Mouse (Mus musculus) kidney, postnatal 0 days (tissue): ENCODE results near the gene Zfp740. TPM values are rescaled to one million over a fixed set of nuclear protein-coding genes. Genes with fewer than 3 reads are reported as not detected.

Source experiments
- ATAC-seq: fragments of 200-750 bp; cut with Nextera tagmentation; replicated peaks from 2 replicates; pipeline ENCODE4 v1.8.0; 2017; ENCODE audit warnings: low read depth, moderate number of reproducible peaks, moderate TSS enrichment, moderate library complexity; ENCODE audit not compliant: low FRiP score
- DNase-seq: peaks from one replicate; pipeline ENCODE4 v3.0.0-alpha.2; 2016; ENCODE audit warnings: low spot score
- H3K27ac ChIP-seq: fragments of 300-500 bp; sonication (generic); 2 replicates; pipeline ENCODE4 v1.5.1; 2014; ENCODE audit warnings: mild to moderate bottlenecking
- H3K27me3 ChIP-seq: fragments of 300-500 bp; sonication (generic); 2 replicates; pipeline ENCODE4 v1.6.1; 2014; ENCODE audit warnings: low read length, mixed read lengths; ENCODE audit not compliant: insufficient read depth
- H3K36me3 ChIP-seq: fragments of 300-500 bp; sonication (generic); 2 replicates; pipeline ENCODE4 v1.6.1; 2014; ENCODE audit warnings: low read length, mixed read lengths; ENCODE audit not compliant: insufficient read depth
- H3K4me1 ChIP-seq: fragments of 300-500 bp; sonication (generic); replicated peaks from 2 replicates; pipeline ENCODE4 v1.6.1; 2014; ENCODE audit warnings: antibody characterized with exemption, low read length, mixed read lengths; ENCODE audit not compliant: insufficient read depth
- H3K4me2 ChIP-seq: fragments of 300-500 bp; sonication (generic); 2 replicates; pipeline ENCODE4 v1.6.1; 2014; ENCODE audit warnings: mild to moderate bottlenecking, low read length, moderate library complexity, mixed read lengths
- H3K4me3 ChIP-seq: fragments of 300-500 bp; sonication (generic); replicated peaks from 2 replicates; pipeline ENCODE4 v1.5.1; 2014; ENCODE audit warnings: low read depth, low read length
- H3K9ac ChIP-seq: fragments of 300-500 bp; sonication (generic); 2 replicates; pipeline ENCODE4 v1.6.1; 2014; ENCODE audit warnings: low read depth, low read length
- H3K9me3 ChIP-seq: fragments of 300-500 bp; sonication (generic); replicated peaks from 2 replicates; pipeline ENCODE4 v1.6.1; 2016; ENCODE audit warnings: low read length, inconsistent platforms, mixed read lengths
- CTCF ChIP-seq: IDR thresholded peaks from 2 replicates; pipeline ENCODE4 v1.5.1; 2016; ENCODE audit warnings: antibody characterized with exemption, low read depth, mild to moderate bottlenecking, moderate library complexity
- WGBS: fragments of 180-500 bp; shearing (Covaris S2); extraction: QIAGEN DNeasy Blood & Tissue Kit; methylation state at CpG from one replicate; pipeline ENCODE4 v1.1.7; 2014; 5-methylcytosine and 5-hydroxymethylcytosine counted together
- polyA plus RNA-seq: library from polyadenylated mRNA; unstranded; fragments of >200 nt; fragmentation: Nextera tagmentation; extraction: Ambion mirVana; gene quantifications from 2 replicates; pipeline ENCODE4 v1.2.1, GENCODE M21; 2015

Zfp740 gene
- polyA plus RNA-seq, 1 experiment from 2014 or later, result 45.4 TPM

DNA sequence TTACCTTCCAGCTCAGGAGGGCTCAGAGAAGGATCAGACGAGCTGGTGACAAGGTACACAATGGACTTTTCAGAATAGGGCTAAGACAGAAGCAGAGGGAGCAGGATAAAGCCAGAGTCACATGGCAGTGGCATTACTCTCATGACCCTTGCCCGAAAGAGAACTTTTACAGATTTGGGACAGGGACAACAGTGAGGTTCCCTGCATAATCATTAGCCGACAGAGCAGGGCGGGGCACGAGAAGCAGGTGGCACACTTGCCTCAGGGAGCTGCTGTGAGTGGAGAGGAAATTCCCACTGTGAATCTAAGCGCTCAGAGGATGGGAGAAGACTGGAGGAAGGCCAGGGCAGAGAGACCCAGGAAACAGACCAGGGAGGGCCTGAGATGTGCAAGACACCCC is 14.2 kb upstream of the Zfp740 start:
- 54% methylated on average over 6 of the region's 6 CpGs for WGBS
- Histone ChIP-seq H3K4me3 (no peak overlapping the region), H3K9ac (peak overlapping the region; percentile 50; the same call in 1 of the 2 replicates), H3K9me3 (no peaks in the 10 kb centered on the region), H3K27ac (no peak overlapping the region; the same call in 1 of the 2 replicates), H3K4me2 (peak overlapping the region; percentile 31; the same call in 1 of the 2 replicates), H3K36me3 (0 out of 2 replicates have a peak, but pooled peaks cover 7% of the 10 kb centered on the region), H3K27me3 (no peaks in the 10 kb centered on the region), H3K4me1 (peaks cover 10% of the 10 kb centered on the region; the same call in 1 of the 2 replicates)
- no peak for TF ChIP-seq CTCF
- DNase-seq (no peak), ATAC-seq (peak; percentile 38; the same call in 1 of the 2 replicates)

DNA sequence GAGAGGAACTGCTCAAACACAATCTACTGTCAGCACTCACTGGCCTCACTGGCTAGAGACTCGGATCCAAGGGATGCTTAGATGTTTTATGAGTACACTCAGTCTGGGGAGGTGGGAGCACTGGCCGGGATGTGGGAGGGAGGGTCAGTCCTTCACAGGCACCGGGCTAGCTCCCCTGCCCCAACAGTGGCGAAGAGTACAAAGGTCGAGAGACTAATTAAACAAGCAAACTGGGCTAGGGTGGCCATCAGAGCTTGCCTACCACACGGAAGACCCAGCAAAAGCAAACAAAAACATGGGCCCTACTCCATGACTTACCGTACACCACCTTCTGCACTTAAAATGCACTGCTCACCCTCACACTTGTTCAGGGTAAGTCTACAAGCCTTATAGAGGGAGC is 11.3 kb upstream of the Zfp740 start:
- Histone ChIP-seq H3K36me3 (no peaks in the 10 kb centered on the region), H3K27me3 (no peaks in the 10 kb centered on the region), H3K4me2 (no peak overlapping the region), H3K27ac (no peak overlapping the region), H3K4me3 (no peak overlapping the region), H3K9ac (no peak overlapping the region), H3K9me3 (no peaks in the 10 kb centered on the region), H3K4me1 (peaks cover 10% of the 10 kb centered on the region; the same call in 1 of the 2 replicates)
- no peak for ATAC-seq
- DNase-seq, result no peak
- no peak for TF ChIP-seq CTCF
- 29% methylated on average over 7 of the region's 7 CpGs for WGBS

DNA sequence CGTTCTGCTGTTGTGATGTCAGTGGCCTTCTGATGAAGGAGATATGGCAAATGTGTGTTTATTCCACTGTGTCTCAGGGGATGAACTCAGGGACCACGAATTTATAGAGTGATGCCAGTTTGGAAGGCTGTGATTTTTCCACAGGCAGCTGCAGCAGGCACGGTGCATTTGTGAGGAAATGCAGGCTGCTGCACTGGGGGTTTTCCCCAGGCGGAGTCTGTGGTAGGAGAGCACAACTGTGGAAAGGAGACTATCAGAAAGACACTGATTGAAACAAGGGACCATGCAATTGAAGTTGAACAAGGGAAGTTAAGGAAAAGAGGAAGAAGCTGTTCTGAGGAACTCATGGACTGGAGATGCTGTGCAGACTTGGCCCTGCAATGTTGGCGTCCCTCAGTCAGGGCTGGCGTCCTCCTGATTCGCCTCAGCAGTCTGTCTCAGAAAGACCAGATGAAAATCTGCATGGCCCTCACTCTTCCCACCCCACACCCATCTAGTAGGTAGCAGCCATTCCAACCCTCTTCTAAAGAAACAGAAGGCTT is 10.7 kb upstream of the Zfp740 start:
- H3K4me1 ChIP-seq, result peaks cover 9% of the 10 kb centered on the region; the same call in 1 of the 2 replicates
- no peak overlapping the region for H3K4me2 ChIP-seq
- H3K27me3 ChIP-seq, result no peaks in the 10 kb centered on the region
- ATAC-seq (no peak), DNase-seq (no peak)
- no peaks in the 10 kb centered on the region for H3K9me3 ChIP-seq
- no peak for TF ChIP-seq CTCF
- no peaks in the 10 kb centered on the region for H3K36me3 ChIP-seq
- WGBS, result 66% methylated on average over 7 of the region's 7 CpGs
- H3K27ac ChIP-seq, result peak overlapping the region; percentile 2; the same call in 1 of the 2 replicates
- H3K9ac ChIP-seq, result no peak overlapping the region
- no peak overlapping the region for H3K4me3 ChIP-seq

DNA sequence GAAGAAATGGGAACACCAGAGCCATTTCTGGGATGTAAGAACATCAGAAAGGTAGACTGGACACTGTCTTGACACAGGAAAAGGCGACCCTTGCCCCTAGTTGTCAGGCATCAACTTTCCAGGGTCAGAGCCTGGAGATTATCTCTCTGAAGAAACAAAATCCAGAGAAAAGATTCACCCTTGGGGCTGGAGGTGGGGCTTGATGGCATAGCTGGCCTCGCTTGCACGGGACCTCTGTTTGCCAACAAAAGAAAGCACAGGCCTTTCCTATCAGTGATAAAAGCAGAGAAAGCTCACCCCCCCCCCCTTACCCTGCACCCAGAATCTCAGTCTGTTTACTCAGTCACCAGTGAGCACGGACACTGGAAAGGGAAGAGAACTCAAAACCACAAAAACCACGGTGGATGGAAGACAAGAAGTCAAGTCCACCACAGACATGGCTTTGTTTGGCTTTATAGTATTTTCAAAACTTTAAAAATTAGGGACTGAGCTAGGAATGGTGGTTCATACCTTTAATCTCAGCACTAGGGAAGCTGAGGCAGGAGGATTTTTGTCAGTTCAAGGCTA is 10.1 kb upstream of the Zfp740 start:
- DNase-seq (no peak), ATAC-seq (no peak)
- Histone ChIP-seq H3K27ac (no peak overlapping the region), H3K4me1 (peaks cover 6% of the 10 kb centered on the region; the same call in 1 of the 2 replicates), H3K9me3 (no peaks in the 10 kb centered on the region), H3K27me3 (no peaks in the 10 kb centered on the region), H3K9ac (no peak overlapping the region), H3K4me2 (no peak overlapping the region), H3K4me3 (no peak overlapping the region), H3K36me3 (no peaks in the 10 kb centered on the region)
- 60% methylated on average over 5 of the region's 5 CpGs for WGBS
- TF ChIP-seq CTCF, result no peak

DNA sequence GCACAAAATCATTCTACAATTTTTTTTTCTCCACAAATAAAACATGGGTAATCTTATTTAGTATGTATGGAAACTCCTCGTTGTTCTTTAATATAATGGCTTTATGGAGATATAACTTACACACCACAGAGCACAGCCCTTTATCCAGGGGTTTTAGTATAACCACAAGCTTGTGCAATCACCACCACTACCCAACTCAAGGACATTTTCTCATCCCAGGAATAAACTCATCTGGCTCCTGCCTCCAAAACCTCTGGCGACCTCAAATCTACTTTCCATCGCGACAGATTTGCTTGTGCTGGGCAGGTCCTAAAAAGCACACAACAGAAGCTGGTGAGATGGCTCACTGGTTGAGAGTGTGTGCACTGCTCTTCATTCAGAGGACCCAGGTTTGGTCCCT is 9.4 kb upstream of the Zfp740 start:
- 80% methylated on average over 4 of the region's 4 CpGs for WGBS
- no peak for ATAC-seq

DNA sequence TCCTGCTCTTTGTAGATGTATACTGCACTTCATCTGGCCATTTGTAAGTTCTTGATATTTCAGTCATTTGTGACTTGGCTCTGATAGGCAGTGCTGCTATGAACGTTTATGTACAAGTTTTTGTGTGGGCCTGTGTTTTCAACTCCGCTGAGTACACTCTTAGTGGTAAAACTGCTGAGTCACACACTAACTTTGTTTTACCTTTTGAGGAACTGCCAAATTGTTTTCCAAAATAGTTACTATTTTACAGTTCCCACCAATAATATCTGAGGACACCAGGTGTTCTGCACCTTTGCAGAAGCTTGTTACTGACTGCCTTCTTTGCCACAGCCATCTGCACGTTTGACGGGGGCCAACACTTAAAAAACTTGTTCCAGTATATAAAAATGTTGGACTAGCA is 8.6 kb upstream of the Zfp740 start:
- DNase-seq, result no peak
- TF ChIP-seq CTCF, result no peak
- WGBS, result 66% methylated on average over 4 of the region's 4 CpGs

More for the DNA sequence above, 9.4 kb upstream of the Zfp740 start:
- Histone ChIP-seq H3K4me1 (peaks cover 3% of the 10 kb centered on the region; the same call in 1 of the 2 replicates), H3K9ac (no peak overlapping the region), H3K4me2 (no peak overlapping the region), H3K9me3 (no peaks in the 10 kb centered on the region), H3K27me3 (no peaks in the 10 kb centered on the region), H3K36me3 (no peaks in the 10 kb centered on the region), H3K4me3 (no peak overlapping the region), H3K27ac (no peak overlapping the region)
- TF ChIP-seq CTCF, result no peak
- no peak for DNase-seq

More for the DNA sequence above, 8.6 kb upstream of the Zfp740 start:
- no peaks in the 10 kb centered on the region for H3K27me3 ChIP-seq
- no peak overlapping the region for H3K4me2 ChIP-seq
- no peak overlapping the region for H3K4me3 ChIP-seq
- no peaks in the 10 kb centered on the region for H3K9me3 ChIP-seq
- no peak overlapping the region for H3K9ac ChIP-seq
- 0 out of 2 replicates have a peak, but pooled peaks cover 3% of the 10 kb centered on the region for H3K4me1 ChIP-seq
- no peak for ATAC-seq
- H3K36me3 ChIP-seq, result no peaks in the 10 kb centered on the region
- H3K27ac ChIP-seq, result no peak overlapping the region
